Mouse (Mus musculus): Measurements from ENCODE around the gene Emilin2. TPM values are rescaled to one million over a fixed set of nuclear protein-coding genes. Genes with fewer than 3 reads are reported as not detected.

The Emilin2 gene
- polyA plus RNA-seq (2012; rRNA removed) (13.2 and 17.3 TPM in 2 replicates), polyA plus RNA-seq (2014; fragmentation: Nextera tagmentation; extraction: Ambion mirVana) (24.1 and 27.5 TPM in 2 replicates)

DNA sequence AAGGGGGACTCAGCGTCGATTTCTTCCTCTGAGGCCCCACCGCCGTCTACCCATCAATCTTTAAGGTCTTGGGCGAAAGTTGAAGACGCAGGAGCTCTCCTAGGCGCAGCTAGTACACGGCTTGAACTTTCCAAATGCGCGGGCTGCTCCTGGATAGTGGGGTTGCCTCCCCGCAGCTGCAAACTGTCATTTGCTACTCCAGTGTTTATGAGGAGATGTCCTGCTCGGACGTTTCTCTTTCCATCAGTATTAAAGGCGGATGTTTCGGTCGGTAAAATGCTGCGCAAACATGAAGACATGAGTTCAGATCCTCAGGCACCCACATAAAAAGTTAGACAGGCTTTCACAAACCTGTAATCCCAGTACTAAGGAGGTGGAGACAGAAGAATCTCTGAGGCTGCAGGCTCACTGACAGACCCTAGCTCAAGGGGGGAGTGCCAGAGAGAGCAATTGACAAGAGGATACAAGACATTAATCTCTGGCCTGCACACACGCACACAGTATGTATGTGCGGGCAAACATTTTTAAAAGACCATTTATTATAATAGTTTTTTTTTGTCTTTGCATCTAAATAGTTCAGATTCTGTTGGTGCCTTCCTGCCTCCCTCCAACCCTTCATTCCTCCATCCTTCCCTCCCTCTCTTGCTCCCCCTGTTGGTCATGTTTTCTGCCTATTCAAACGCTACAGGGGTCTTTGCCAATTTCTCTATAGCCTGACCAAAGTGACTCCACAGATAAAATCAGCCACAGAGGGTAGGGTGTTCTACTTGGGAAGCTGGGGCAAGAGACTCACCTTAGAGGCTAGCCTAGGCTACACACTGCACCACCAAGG lies at the start of gene Emilin2:
Gene Emilin2, minus strand, starts transcription at position 639 of the 832 bp plus-strand sequence.
- WGBS (ENCODE audit: insufficient replicate concordance): 8% methylated on average over 20 of the region's 20 CpGs
- peak within 1 kb of the TSS; percentile 80 to 87 for H3K4me3 ChIP-seq (ENCODE audit: insufficient read depth in 1 of 2, low read depth in 2 of 2, low read length in 2 of 2)
- no peaks in the 10 kb centered on the region for H3K9me3 ChIP-seq (ENCODE audit: control insufficient read depth, low read length)
- H3K27ac ChIP-seq: peak within 1 kb of the TSS; percentile 59
- H3K9ac ChIP-seq (replicated peaks): peak within 1 kb of the TSS; percentile 86
- no peak; the same call in 1 of the 2 replicates for TF ChIP-seq EP300 (IDR thresholded peaks at IDR 0.05; ENCODE audit: low read depth)
- peak; percentile 83 for TF ChIP-seq CTCF (IDR thresholded peaks at IDR 0.05; ENCODE audit: low read depth)
- ATAC-seq (ENCODE audit: insufficient read depth) (peak; percentile 43), DNase-seq (ENCODE audit: low read depth in 3 of 3, low spot score in 3 of 3) (peak in 1 of 3 experiments; percentile 63)
- H3K4me1 ChIP-seq (replicated peaks; ENCODE audit: control insufficient read depth in 2 of 2, insufficient read depth in 2 of 2, low read length in 1 of 2): peaks cover 10 to 17% of the 10 kb centered on the region in 2 experiments
- no peaks in the 10 kb centered on the region; the same call in 1 of the 2 replicates for H3K27me3 ChIP-seq (ENCODE audit: control insufficient read depth, insufficient read depth, low read length)
- no peaks in the 10 kb centered on the region for H3K36me3 ChIP-seq (replicated peaks; ENCODE audit: control insufficient read depth, insufficient read depth, low read depth)
- peak within 1 kb of the TSS; percentile 100 for H3K4me2 ChIP-seq (ENCODE audit: low read depth)

DNA sequence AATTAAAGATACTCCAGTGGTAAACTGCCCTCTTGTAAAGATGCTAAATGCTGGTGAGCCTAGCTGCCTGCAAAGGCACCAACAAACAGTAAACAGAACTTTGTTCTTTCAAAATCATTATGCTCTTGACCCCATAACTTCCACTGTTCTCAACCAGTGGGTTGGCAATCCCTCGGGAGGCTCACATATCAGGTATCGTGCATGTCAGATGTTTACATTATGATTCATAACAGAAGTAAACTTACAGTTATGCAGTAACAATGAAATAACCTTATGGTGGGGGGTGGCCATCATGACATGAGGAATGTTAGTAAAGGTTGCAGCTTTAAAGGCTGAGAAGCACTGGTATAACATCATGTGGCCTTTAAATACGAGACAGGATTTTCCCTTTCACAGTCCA lies 43.7 kb upstream of the Emilin2 start:
- TF ChIP-seq CTCF (IDR thresholded peaks at IDR 0.05; ENCODE audit: low read depth) (no peak), EP300 (IDR thresholded peaks at IDR 0.05; ENCODE audit: low read depth) (no peak)
- Histone ChIP-seq H3K4me3 (ENCODE audit: insufficient read depth in 1 of 2, low read depth in 2 of 2, low read length in 2 of 2) (no peak overlapping the region), H3K36me3 (replicated peaks; ENCODE audit: control insufficient read depth, insufficient read depth, low read depth) (peaks cover 35% of the 10 kb centered on the region), H3K9me3 (ENCODE audit: control insufficient read depth, low read length) (no peaks in the 10 kb centered on the region), H3K4me2 (ENCODE audit: low read depth) (no peak overlapping the region), H3K9ac (replicated peaks) (no peak overlapping the region), H3K27me3 (ENCODE audit: control insufficient read depth, insufficient read depth, low read length) (no peaks in the 10 kb centered on the region), H3K4me1 (replicated peaks; ENCODE audit: control insufficient read depth in 2 of 2, insufficient read depth in 2 of 2, low read length in 1 of 2) (no peaks in the 10 kb centered on the region), H3K27ac (no peak overlapping the region)
- ATAC-seq (ENCODE audit: insufficient read depth): no peak
- DNase-seq (ENCODE audit: low read depth in 3 of 3, low spot score in 3 of 3): no peak
- 81% methylated on average over 3 of the region's 3 CpGs for WGBS (ENCODE audit: insufficient replicate concordance)

- no peak overlapping the region for H3K27ac ChIP-seq
These were observed 42.4 kb upstream of the Emilin2 start for GRCm38 (mm10) chr17:71354205-71354604.

GRCm38 (mm10) chr17:71348188-71348587 lies 36.4 kb upstream of the Emilin2 start:
- peaks cover 30% of the 10 kb centered on the region for H3K36me3 ChIP-seq (replicated peaks; ENCODE audit: control insufficient read depth, insufficient read depth, low read depth)
- ATAC-seq (ENCODE audit: insufficient read depth): no peak
- H3K4me1 ChIP-seq (replicated peaks; ENCODE audit: control insufficient read depth in 2 of 2, insufficient read depth in 2 of 2, low read length in 1 of 2): no peaks in the 10 kb centered on the region
- H3K4me2 ChIP-seq (ENCODE audit: low read depth): no peak overlapping the region
- no peaks in the 10 kb centered on the region for H3K9me3 ChIP-seq (ENCODE audit: control insufficient read depth, low read length)
- no peaks in the 10 kb centered on the region for H3K27me3 ChIP-seq (ENCODE audit: control insufficient read depth, insufficient read depth, low read length)
- H3K27ac ChIP-seq: no peak overlapping the region
- no peak overlapping the region for H3K9ac ChIP-seq (replicated peaks)
- TF ChIP-seq CTCF (IDR thresholded peaks at IDR 0.05; ENCODE audit: low read depth): no peak
- no peak for TF ChIP-seq EP300 (IDR thresholded peaks at IDR 0.05; ENCODE audit: low read depth)
- H3K4me3 ChIP-seq (ENCODE audit: insufficient read depth in 1 of 2, low read depth in 2 of 2, low read length in 2 of 2): no peak overlapping the region
- no peak for DNase-seq (ENCODE audit: low read depth in 3 of 3, low spot score in 3 of 3)
- 71% methylated on average over 3 of the region's 3 CpGs for WGBS (ENCODE audit: insufficient replicate concordance)

More at GRCm38 (mm10) chr17:71354205-71354604, 42.4 kb upstream of the Emilin2 start:
- H3K4me3 ChIP-seq (ENCODE audit: insufficient read depth in 1 of 2, low read depth in 2 of 2, low read length in 2 of 2): no peak overlapping the region
- H3K27me3 ChIP-seq (ENCODE audit: control insufficient read depth, insufficient read depth, low read length): no peaks in the 10 kb centered on the region
- no peak for ATAC-seq (ENCODE audit: insufficient read depth)
- H3K4me1 ChIP-seq (replicated peaks; ENCODE audit: control insufficient read depth in 2 of 2, insufficient read depth in 2 of 2, low read length in 1 of 2): no peaks in the 10 kb centered on the region
- WGBS (ENCODE audit: insufficient replicate concordance): 88% methylated on average over 11 of the region's 11 CpGs
- DNase-seq (ENCODE audit: low read depth in 3 of 3, low spot score in 3 of 3): no peak
- H3K36me3 ChIP-seq (replicated peaks; ENCODE audit: control insufficient read depth, insufficient read depth, low read depth): peaks cover 27% of the 10 kb centered on the region
- no peak for TF ChIP-seq EP300 (IDR thresholded peaks at IDR 0.05; ENCODE audit: low read depth)
- TF ChIP-seq CTCF (IDR thresholded peaks at IDR 0.05; ENCODE audit: low read depth): no peak
- H3K4me2 ChIP-seq (ENCODE audit: low read depth): no peak overlapping the region
- no peak overlapping the region for H3K9ac ChIP-seq (replicated peaks)
- H3K9me3 ChIP-seq (ENCODE audit: control insufficient read depth, low read length): no peaks in the 10 kb centered on the region

- H3K9me3 ChIP-seq (ENCODE audit: control insufficient read depth, low read length): no peaks in the 10 kb centered on the region
- H3K4me2 ChIP-seq (ENCODE audit: low read depth): no peak overlapping the region
- ATAC-seq (ENCODE audit: insufficient read depth): no peak
- DNase-seq (ENCODE audit: low read depth in 3 of 3, low spot score in 3 of 3): no peak
- H3K4me3 ChIP-seq (ENCODE audit: insufficient read depth in 1 of 2, low read depth in 2 of 2, low read length in 2 of 2): no peak overlapping the region
- WGBS (ENCODE audit: insufficient replicate concordance): 68% methylated on average over 3 of the region's 3 CpGs
- peaks cover 3% of the 10 kb centered on the region; the same call in 1 of the 2 replicates for H3K36me3 ChIP-seq (replicated peaks; ENCODE audit: control insufficient read depth, insufficient read depth, low read depth)
- H3K4me1 ChIP-seq (replicated peaks; ENCODE audit: control insufficient read depth in 2 of 2, insufficient read depth in 2 of 2, low read length in 1 of 2): no peaks in the 10 kb centered on the region
- no peak overlapping the region for H3K9ac ChIP-seq (replicated peaks)
- TF ChIP-seq CTCF (IDR thresholded peaks at IDR 0.05; ENCODE audit: low read depth): no peak
- TF ChIP-seq EP300 (IDR thresholded peaks at IDR 0.05; ENCODE audit: low read depth): no peak
- H3K27me3 ChIP-seq (ENCODE audit: control insufficient read depth, insufficient read depth, low read length): no peaks in the 10 kb centered on the region
- no peak overlapping the region for H3K27ac ChIP-seq
These were observed 30.2 kb upstream of the Emilin2 start for GRCm38 (mm10) chr17:71342006-71342405.
